Mouse (Mus musculus): ENCODE results near the gene B430305J03Rik. TPM values are rescaled to one million over a fixed set of nuclear protein-coding genes. Genes with fewer than 3 reads are reported as not detected.
A peak's percentile ranks its signal among the peaks of the same experiment; 100 is the strongest.

Gene B430305J03Rik
- not detected in 2 replicates for polyA plus RNA-seq (2015; fragmentation: Nextera tagmentation; extraction: Ambion mirVana)

GRCm38 (mm10) chr3:61365779-61366373, at the start of gene B430305J03Rik:
Gene B430305J03Rik, minus strand, starts transcription at chr3:61365951.
- Histone ChIP-seq H3K36me3 (no peaks in the 10 kb centered on the region), H3K9ac (peak within 1 kb of the TSS; percentile 83), H3K9me3 (no peaks in the 10 kb centered on the region), H3K4me2 (replicated peaks) (peak within 1 kb of the TSS; percentile 85), H3K27ac (peak within 1 kb of the TSS; percentile 89), H3K4me3 (replicated peaks) (peak within 1 kb of the TSS; percentile 86), H3K4me1 (replicated peaks) (peaks cover 2% of the 10 kb centered on the region; the same call in 1 of the 2 replicates), H3K27me3 (replicated peaks) (no peaks in the 10 kb centered on the region)
- 3% methylated on average over 10 of the region's 10 CpGs for WGBS
- ATAC-seq, result no peak

- Histone ChIP-seq H3K36me3 (no peaks in the 10 kb centered on the region), H3K4me3 (replicated peaks) (no peak overlapping the region), H3K4me2 (replicated peaks) (no peak overlapping the region), H3K27me3 (replicated peaks) (no peaks in the 10 kb centered on the region), H3K9me3 (no peaks in the 10 kb centered on the region), H3K27ac (no peak overlapping the region), H3K9ac (no peak overlapping the region), H3K4me1 (replicated peaks) (no peaks in the 10 kb centered on the region)
- no peak for ATAC-seq
- 68% methylated on average over 6 of the region's 6 CpGs for WGBS
These were observed 43.9 kb upstream of the B430305J03Rik start for GRCm38 (mm10) chr3:61409683-61410082.

GRCm38 (mm10) chr3:61406921-61407320, 41.2 kb upstream of the B430305J03Rik start:
- Histone ChIP-seq H3K9ac (no peak overlapping the region), H3K27ac (no peak overlapping the region), H3K9me3 (no peaks in the 10 kb centered on the region), H3K36me3 (no peaks in the 10 kb centered on the region), H3K4me1 (replicated peaks) (no peaks in the 10 kb centered on the region), H3K4me3 (replicated peaks) (no peak overlapping the region), H3K27me3 (replicated peaks) (no peaks in the 10 kb centered on the region), H3K4me2 (replicated peaks) (no peak overlapping the region)
- no peak for ATAC-seq
- 81% methylated on average over 4 of the region's 4 CpGs for WGBS

- no peak overlapping the region for H3K4me2 ChIP-seq (replicated peaks)
- 45% methylated on average over 1 of the region's 1 CpGs for WGBS
- ATAC-seq, result no peak
These were observed 35.2 kb upstream of the B430305J03Rik start for GRCm38 (mm10) chr3:61400823-61401387.

GRCm38 (mm10) chr3:61396728-61397127, 31.0 kb upstream of the B430305J03Rik start:
- H3K4me1 ChIP-seq (replicated peaks), result no peaks in the 10 kb centered on the region
- no peak overlapping the region for H3K27ac ChIP-seq
- no peak overlapping the region for H3K4me2 ChIP-seq (replicated peaks)
- H3K36me3 ChIP-seq, result no peaks in the 10 kb centered on the region
- ATAC-seq, result no peak
- no peaks in the 10 kb centered on the region for H3K9me3 ChIP-seq
- WGBS, result 91% methylated on average over 2 of the region's 2 CpGs
- H3K27me3 ChIP-seq (replicated peaks), result no peaks in the 10 kb centered on the region
- H3K9ac ChIP-seq, result no peak overlapping the region
- no peak overlapping the region for H3K4me3 ChIP-seq (replicated peaks)

More at GRCm38 (mm10) chr3:61400823-61401387, 35.2 kb upstream of the B430305J03Rik start:
- Histone ChIP-seq H3K27me3 (replicated peaks) (no peaks in the 10 kb centered on the region), H3K4me1 (replicated peaks) (no peaks in the 10 kb centered on the region), H3K27ac (no peak overlapping the region), H3K9me3 (no peaks in the 10 kb centered on the region), H3K4me3 (replicated peaks) (no peak overlapping the region), H3K36me3 (no peaks in the 10 kb centered on the region), H3K9ac (no peak overlapping the region)

- Histone ChIP-seq H3K9ac (no peak overlapping the region), H3K9me3 (no peaks in the 10 kb centered on the region), H3K27ac (no peak overlapping the region), H3K4me1 (replicated peaks) (no peaks in the 10 kb centered on the region), H3K36me3 (no peaks in the 10 kb centered on the region), H3K4me3 (replicated peaks) (no peak overlapping the region), H3K4me2 (replicated peaks) (no peak overlapping the region), H3K27me3 (replicated peaks) (no peaks in the 10 kb centered on the region)
- WGBS, result 80% methylated on average over 3 of the region's 3 CpGs
- ATAC-seq, result no peak
These were observed 29.6 kb upstream of the B430305J03Rik start for GRCm38 (mm10) chr3:61395382-61395781.

- Histone ChIP-seq H3K9ac (no peak overlapping the region), H3K4me1 (replicated peaks) (no peaks in the 10 kb centered on the region), H3K4me3 (replicated peaks) (no peak overlapping the region), H3K36me3 (no peaks in the 10 kb centered on the region), H3K27ac (no peak overlapping the region), H3K9me3 (no peaks in the 10 kb centered on the region), H3K4me2 (replicated peaks) (no peak overlapping the region), H3K27me3 (replicated peaks) (no peaks in the 10 kb centered on the region)
- no peak for ATAC-seq
- WGBS, result 70% methylated on average over 3 of the region's 3 CpGs
These were observed 27.8 kb upstream of the B430305J03Rik start for GRCm38 (mm10) chr3:61393520-61393919.

- no peaks in the 10 kb centered on the region for H3K36me3 ChIP-seq
- no peaks in the 10 kb centered on the region for H3K27me3 ChIP-seq (replicated peaks)
- 84% methylated on average over 1 of the region's 1 CpGs for WGBS
- no peak overlapping the region for H3K4me2 ChIP-seq (replicated peaks)
- no peak overlapping the region for H3K27ac ChIP-seq
- no peak overlapping the region for H3K9ac ChIP-seq
- no peak overlapping the region for H3K4me3 ChIP-seq (replicated peaks)
- ATAC-seq, result no peak
- no peaks in the 10 kb centered on the region for H3K9me3 ChIP-seq
- no peaks in the 10 kb centered on the region for H3K4me1 ChIP-seq (replicated peaks)
These were observed 27.1 kb upstream of the B430305J03Rik start for GRCm38 (mm10) chr3:61392881-61393280.

- H3K4me1 ChIP-seq (replicated peaks), result no peaks in the 10 kb centered on the region
- no peak for ATAC-seq
- H3K27ac ChIP-seq, result no peak overlapping the region
- no peaks in the 10 kb centered on the region for H3K27me3 ChIP-seq (replicated peaks)
- no peak overlapping the region for H3K9ac ChIP-seq
- H3K4me3 ChIP-seq (replicated peaks), result no peak overlapping the region
- H3K9me3 ChIP-seq, result no peaks in the 10 kb centered on the region
- no peaks in the 10 kb centered on the region for H3K36me3 ChIP-seq
- H3K4me2 ChIP-seq (replicated peaks), result no peak overlapping the region
- WGBS, result 68% methylated on average over 4 of the region's 4 CpGs
These were observed 25.8 kb upstream of the B430305J03Rik start for GRCm38 (mm10) chr3:61391564-61391963.

- Histone ChIP-seq H3K4me3 (replicated peaks) (no peak overlapping the region), H3K4me2 (replicated peaks) (no peak overlapping the region), H3K27me3 (replicated peaks) (no peaks in the 10 kb centered on the region), H3K4me1 (replicated peaks) (no peaks in the 10 kb centered on the region), H3K27ac (no peak overlapping the region), H3K36me3 (no peaks in the 10 kb centered on the region), H3K9ac (no peak overlapping the region), H3K9me3 (no peaks in the 10 kb centered on the region)
- 81% methylated on average over 4 of the region's 4 CpGs for WGBS
- no peak for ATAC-seq
These were observed 20.6 kb upstream of the B430305J03Rik start for GRCm38 (mm10) chr3:61386368-61386767.

GRCm38 (mm10) chr3:61376001-61376400, 10.2 kb upstream of the B430305J03Rik start:
- Histone ChIP-seq H3K36me3 (no peaks in the 10 kb centered on the region), H3K27me3 (replicated peaks) (no peaks in the 10 kb centered on the region), H3K9me3 (no peaks in the 10 kb centered on the region), H3K4me2 (replicated peaks) (no peak overlapping the region), H3K4me1 (replicated peaks) (no peaks in the 10 kb centered on the region), H3K9ac (no peak overlapping the region), H3K4me3 (replicated peaks) (no peak overlapping the region), H3K27ac (no peak overlapping the region)
- WGBS, result 90% methylated on average over 8 of the region's 8 CpGs
- ATAC-seq, result no peak

- Histone ChIP-seq H3K9me3 (no peaks in the 10 kb centered on the region), H3K27ac (no peak overlapping the region), H3K4me3 (replicated peaks) (no peak overlapping the region), H3K36me3 (no peaks in the 10 kb centered on the region), H3K9ac (no peak overlapping the region), H3K4me1 (replicated peaks) (peaks cover 2% of the 10 kb centered on the region; the same call in 1 of the 2 replicates), H3K4me2 (replicated peaks) (no peak overlapping the region), H3K27me3 (replicated peaks) (no peaks in the 10 kb centered on the region)
- WGBS, result 89% methylated on average over 1 of the region's 1 CpGs
- no peak for ATAC-seq
These were observed 2.7 kb upstream of the B430305J03Rik start for GRCm38 (mm10) chr3:61368446-61368845.

Data from intestine, embryonic 15.5 days (tissue).